Mouse (Mus musculus) lung, adult 2 months (tissue): ENCODE measurements around the gene Maml1. TPM values are rescaled to one million over a fixed set of nuclear protein-coding genes. Genes with fewer than 3 reads are reported as not detected.

Experiments used
- DNase-seq: peaks from one replicate; pipeline ENCODE4 v3.0.0; 2022
- H3K4me1 ChIP-seq: fragments of 200-500 bp; 2 replicates; pipeline ENCODE4 v1.6.1; 2011; ENCODE audit warnings: low read length; ENCODE audit not compliant: control insufficient read depth, insufficient read depth
- H3K4me3 ChIP-seq: fragments of 200-500 bp; replicated peaks from 2 replicates; pipeline ENCODE3; 2011; ENCODE audit warnings: low read depth, mild to moderate bottlenecking, control low read depth, low read length; ENCODE audit errors: extremely low read depth
- CTCF ChIP-seq: fragments of 200-500 bp; IDR thresholded peaks from 2 replicates; pipeline ENCODE4 v1.5.1; 2011; ENCODE audit warnings: mild to moderate bottlenecking, low read length, control low read depth; ENCODE audit not compliant: insufficient read depth
- POLR2A ChIP-seq: fragments of 200-500 bp; IDR thresholded peaks from 2 replicates; pipeline ENCODE4 v1.6.1; 2011; ENCODE audit warnings: low read depth, mild to moderate bottlenecking, control low read depth, low read length, borderline replicate concordance; ENCODE audit errors: extremely low read depth
- WGBS: fragments of 180-500 bp; shearing (Covaris S2); methylation state at CpG from one replicate; pipeline ENCODE4 v1.1.7; 2018; 5-methylcytosine and 5-hydroxymethylcytosine counted together
- polyA plus RNA-seq: library from polyadenylated mRNA; depleted of rRNA; stranded (reverse); fragments of >200 nt; gene quantifications from 2 replicates; pipeline ENCODE4 v1.2.3, GENCODE M21; 2012

Maml1 gene
- polyA plus RNA-seq, 1 experiment = 19.5 TPM

GRCm38 (mm10) chr11:50286428-50286827 is 5.7 kb downstream of the Maml1 start:
- WGBS = 67% methylated on average over 1 of the region's 1 CpGs
- DNase-seq = no peak
- no peak overlapping the region for H3K4me3 ChIP-seq
- peaks cover 11% of the 10 kb centered on the region for H3K4me1 ChIP-seq
- TF ChIP-seq POLR2A (no peak), CTCF (no peak)

GRCm38 (mm10) chr11:50285696-50286095 is 6.4 kb downstream of the Maml1 start:
- TF ChIP-seq CTCF (no peak), POLR2A (no peak)
- 83% methylated on average over 7 of the region's 7 CpGs for WGBS
- Histone ChIP-seq H3K4me3 (no peak overlapping the region), H3K4me1 (peaks cover 11% of the 10 kb centered on the region)
- no peak for DNase-seq

- Histone ChIP-seq H3K4me3 (no peak overlapping the region), H3K4me1 (peaks cover 9% of the 10 kb centered on the region)
- DNase-seq = no peak
- WGBS = 89% methylated on average over 5 of the region's 5 CpGs
- TF ChIP-seq CTCF = no peak
- no peak for TF ChIP-seq POLR2A
Measured at GRCm38 (mm10) chr11:50285263-50285662, 6.8 kb downstream of the Maml1 start.

GRCm38 (mm10) chr11:50280053-50280452 is 12.1 kb downstream of the Maml1 start:
- H3K4me1 ChIP-seq = peaks cover 8% of the 10 kb centered on the region
- TF ChIP-seq CTCF (no peak), POLR2A (no peak)
- WGBS = 51% methylated on average over 1 of the region's 1 CpGs
- DNase-seq = no peak
- H3K4me3 ChIP-seq = no peak overlapping the region

- WGBS = 65% methylated on average over 4 of the region's 4 CpGs
- no peak for TF ChIP-seq POLR2A
- no peak for TF ChIP-seq CTCF
- peaks cover 8% of the 10 kb centered on the region for H3K4me1 ChIP-seq
- no peak for DNase-seq
- H3K4me3 ChIP-seq = no peak overlapping the region
Measured at GRCm38 (mm10) chr11:50279005-50279404, 13.1 kb downstream of the Maml1 start.

GRCm38 (mm10) chr11:50277706-50278105 is 14.4 kb downstream of the Maml1 start:
- DNase-seq = no peak
- WGBS = 88% methylated on average over 6 of the region's 6 CpGs

GRCm38 (mm10) chr11:50277025-50277424 is 15.1 kb downstream of the Maml1 start:
- Histone ChIP-seq H3K4me3 (no peak overlapping the region), H3K4me1 (peaks cover 8% of the 10 kb centered on the region)
- TF ChIP-seq POLR2A (no peak), CTCF (no peak)
- no peak for DNase-seq

More at GRCm38 (mm10) chr11:50277706-50278105, 14.4 kb downstream of the Maml1 start:
- Histone ChIP-seq H3K4me1 (peaks cover 8% of the 10 kb centered on the region), H3K4me3 (no peak overlapping the region)
- TF ChIP-seq POLR2A (no peak), CTCF (no peak)

- TF ChIP-seq POLR2A = no peak
- TF ChIP-seq CTCF = no peak
- 38% methylated on average over 5 of the region's 5 CpGs for WGBS
- H3K4me3 ChIP-seq = no peak overlapping the region
- DNase-seq = no peak
- H3K4me1 ChIP-seq = peaks cover 8% of the 10 kb centered on the region
Measured at GRCm38 (mm10) chr11:50275568-50276151, 16.5 kb downstream of the Maml1 start.

- DNase-seq = no peak
- TF ChIP-seq POLR2A = no peak
- TF ChIP-seq CTCF = no peak
- 61% methylated on average over 2 of the region's 2 CpGs for WGBS
- Histone ChIP-seq H3K4me3 (no peak overlapping the region), H3K4me1 (peaks cover 8% of the 10 kb centered on the region)
Measured at GRCm38 (mm10) chr11:50275077-50275476, 17.0 kb downstream of the Maml1 start.

- WGBS = 90% methylated on average over 2 of the region's 2 CpGs
- TF ChIP-seq POLR2A (no peak), CTCF (no peak)
- Histone ChIP-seq H3K4me3 (no peak overlapping the region), H3K4me1 (peaks cover 6% of the 10 kb centered on the region)
- no peak for DNase-seq
Measured at GRCm38 (mm10) chr11:50272819-50273218, 19.3 kb downstream of the Maml1 start.

- TF ChIP-seq CTCF = no peak
- no peak for TF ChIP-seq POLR2A
- WGBS = 88% methylated on average over 1 of the region's 1 CpGs
- no peak for DNase-seq
- Histone ChIP-seq H3K4me3 (no peak overlapping the region), H3K4me1 (no peaks in the 10 kb centered on the region)
Measured at GRCm38 (mm10) chr11:50269885-50270284, 22.2 kb downstream of the Maml1 start.
